Mouse (Mus musculus) heart, adult 18-20 months (tissue): ENCODE results near the gene Bag1. TPM values are rescaled to one million over a fixed set of nuclear protein-coding genes. Genes with fewer than 3 reads are reported as not detected.
A peak's percentile ranks its signal among the peaks of the same experiment; 100 is the strongest.

Source experiments
- DNase-seq, 2 experiments: peaks; one replicate each; pipeline ENCODE4 v3.0.0; 2021 to 2022; ENCODE audit warnings: mixed read lengths in 1 of 2
- long read RNA-seq, 2 experiments: library from polyadenylated mRNA; stranded (forward); transcript quantifications; one replicate each; pipeline ENCODE4 v2.0.0; 2021
- total RNA-seq, 2 experiments: library from RNA; stranded (reverse); gene quantifications; 2 replicates each; pipeline ENCODE4 v1.2.3; 2021

Bag1 gene
- 100 to 1,000 TPM; 273 to 283 TPM for total RNA-seq
- long read RNA-seq, experiment 1, transcript Bag1-202 (7 exons, 1,336 nt): major isoform, 292 of 303 reads
- long read RNA-seq, experiment 1, partial matches to known transcripts: 5 of 303 reads
- long read RNA-seq, experiment 1, other reads (novel, unspliced or antisense): 6 of 303 reads
- long read RNA-seq, experiment 2, transcript Bag1-202 (7 exons, 1,336 nt): major isoform, 206 of 218 reads
- long read RNA-seq, experiment 2, partial matches to known transcripts: 5 of 218 reads
- long read RNA-seq, experiment 2, other reads (novel, unspliced or antisense): 7 of 218 reads

GRCm38 (mm10) chr4:40948160-40948708, at the start of gene Bag1, which contains the start of gene Chmp5:
Gene Bag1 (minus strand): TSS chr4:40948294.
Gene Chmp5 (plus strand): TSS chr4:40948407.
- DNase-seq: peak; percentile 99 to 100

- DNase-seq: no peak
These were observed 48.2 kb upstream of the Bag1 start for GRCm38 (mm10) chr4:40996302-40996701.

GRCm38 (mm10) chr4:40989633-40990032, 41.5 kb upstream of the Bag1 start:
- no peak for DNase-seq

- DNase-seq: peak; percentile 75 to 79
These were observed 35.6 kb upstream of the Bag1 start for GRCm38 (mm10) chr4:40983686-40984085.

- DNase-seq: no peak
These were observed 34.4 kb upstream of the Bag1 start for GRCm38 (mm10) chr4:40982486-40982885.

- DNase-seq: no peak
These were observed 31.3 kb upstream of the Bag1 start for GRCm38 (mm10) chr4:40979430-40979829.

GRCm38 (mm10) chr4:40976651-40977050, 28.6 kb upstream of the Bag1 start:
- no peak for DNase-seq

GRCm38 (mm10) chr4:40975678-40976077, 27.6 kb upstream of the Bag1 start:
- no peak for DNase-seq

GRCm38 (mm10) chr4:40974011-40974410, 25.9 kb upstream of the Bag1 start:
- no peak for DNase-seq

GRCm38 (mm10) chr4:40971744-40972143, 23.6 kb upstream of the Bag1 start:
- peak in 1 of 2 experiments; percentile 18 for DNase-seq

GRCm38 (mm10) chr4:40970842-40971701, 23.0 kb upstream of the Bag1 start, which contains the start of gene Nfx1:
Gene Nfx1 (plus strand): TSS chr4:40970906.
- DNase-seq: peak; percentile 97

GRCm38 (mm10) chr4:40970592-40970841, 22.4 kb upstream of the Bag1 start:
- no peak for DNase-seq

- DNase-seq: no peak
These were observed 21.9 kb upstream of the Bag1 start for GRCm38 (mm10) chr4:40969781-40970591.

- DNase-seq: no peak
These were observed 21.1 kb upstream of the Bag1 start for GRCm38 (mm10) chr4:40969161-40969560.

GRCm38 (mm10) chr4:40963536-40963935, 15.4 kb upstream of the Bag1 start:
- no peak for DNase-seq

- no peak for DNase-seq
These were observed 7.8 kb upstream of the Bag1 start for GRCm38 (mm10) chr4:40955942-40956341.

- DNase-seq: no peak
These were observed 5.4 kb upstream of the Bag1 start for GRCm38 (mm10) chr4:40953521-40953920.

GRCm38 (mm10) chr4:40947565-40948159, 432 bp downstream of the Bag1 start:
- no peak for DNase-seq

GRCm38 (mm10) chr4:40946516-40947121, 1.5 kb downstream of the Bag1 start:
- no peak for DNase-seq

GRCm38 (mm10) chr4:40943651-40944050, 4.4 kb downstream of the Bag1 start:
- DNase-seq: no peak

GRCm38 (mm10) chr4:40938793-40939192, 9.3 kb downstream of the Bag1 start:
- no peak for DNase-seq
